Mouse (Mus musculus): ENCODE measurements around the gene Rnh1. TPM values are rescaled to one million over a fixed set of nuclear protein-coding genes. Genes with fewer than 3 reads are reported as not detected.

The Rnh1 gene
- 0.89 TPM for polyA plus RNA-seq (2014; fragmentation: Illumina TruSeq; extraction: RNeasy Lipid Tissue Mini Kit (QIAGEN cat#74804); ENCODE audit: low read depth, low replicate concordance)

GRCm38 (mm10) chr7:141172116-141173006 lies at the start of gene Rnh1:
Rnh1 (minus strand) TSS chr7:141172857.

GRCm38 (mm10) chr7:141215101-141215879 lies 42.6 kb upstream of the Rnh1 start, which contains the start of gene Rassf7:
Rassf7 (plus strand) TSS chr7:141215860.

GRCm38 (mm10) chr7:141213605-141214235 lies 41.1 kb upstream of the Rnh1 start, which contains the start of gene Lmntd2:
Lmntd2 (minus strand) TSS chr7:141214080.

GRCm38 (mm10) chr7:141193948-141194347 lies 21.3 kb upstream of the Rnh1 start, which contains the start of the genes Hras and Lrrc56:
Hras (minus strand) TSS chr7:141194005.
Lrrc56 (plus strand) TSS chr7:141194157.

GRCm38 (mm10) chr7:141122245-141122644 lies 50.4 kb downstream of the Rnh1 start, which contains the start of gene Ptdss2:
Ptdss2 (plus strand) TSS chr7:141122382.

DNA sequence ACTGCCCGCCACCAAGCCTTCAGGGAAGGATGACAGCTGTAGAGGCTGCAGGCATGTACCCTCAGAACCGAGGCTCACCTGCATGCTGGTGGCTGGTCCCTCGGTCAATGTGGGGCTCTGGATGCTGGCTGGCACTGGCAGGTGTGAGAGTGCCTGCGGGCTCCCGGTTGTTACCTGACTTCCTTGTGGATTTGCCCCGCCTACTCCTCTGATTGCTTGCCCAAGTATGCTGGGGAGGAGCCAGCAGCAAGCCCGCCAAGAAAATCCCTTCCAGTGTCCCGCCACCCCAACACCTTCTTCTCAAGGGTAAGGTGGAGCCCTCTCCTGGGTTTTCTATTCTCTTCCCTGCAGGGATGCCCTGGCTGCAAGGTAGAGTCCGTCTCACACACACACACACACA lies 55.0 kb downstream of the Rnh1 start, which contains the start of gene Ano9:
Gene Ano9 (minus strand): TSS at position 171 of the 400 bp plus-strand sequence.

Other genes with a start within 250 kb of the Rnh1 start
- gene Pgghg, start 231.5 kb downstream of the Rnh1 start, polyA plus RNA-seq (2014; fragmentation: Illumina TruSeq; extraction: RNeasy Lipid Tissue Mini Kit (QIAGEN cat#74804); ENCODE audit: low read depth, low replicate concordance) = 1.1 TPM
- not detected for gene Ifitm5, start 222.6 kb downstream of the Rnh1 start, polyA plus RNA-seq (2014; fragmentation: Illumina TruSeq; extraction: RNeasy Lipid Tissue Mini Kit (QIAGEN cat#74804); ENCODE audit: low read depth, low replicate concordance)
- gene Gm45717, start 216.9 kb downstream of the Rnh1 start, polyA plus RNA-seq (2014; fragmentation: Illumina TruSeq; extraction: RNeasy Lipid Tissue Mini Kit (QIAGEN cat#74804); ENCODE audit: low read depth, low replicate concordance) = not detected
- gene Ifitm2, start 216.9 kb downstream of the Rnh1 start, polyA plus RNA-seq (2014; fragmentation: Illumina TruSeq; extraction: RNeasy Lipid Tissue Mini Kit (QIAGEN cat#74804); ENCODE audit: low read depth, low replicate concordance) = 44.1 TPM
- gene Ifitm1, start 205.6 kb downstream of the Rnh1 start, polyA plus RNA-seq (2014; fragmentation: Illumina TruSeq; extraction: RNeasy Lipid Tissue Mini Kit (QIAGEN cat#74804); ENCODE audit: low read depth, low replicate concordance) = 5.3 TPM
- 4.6 TPM for gene Ifitm3, start 162.1 kb downstream of the Rnh1 start, polyA plus RNA-seq (2014; fragmentation: Illumina TruSeq; extraction: RNeasy Lipid Tissue Mini Kit (QIAGEN cat#74804); ENCODE audit: low read depth, low replicate concordance)
- not detected for gene Ifitm6, start 154.9 kb downstream of the Rnh1 start, polyA plus RNA-seq (2014; fragmentation: Illumina TruSeq; extraction: RNeasy Lipid Tissue Mini Kit (QIAGEN cat#74804); ENCODE audit: low read depth, low replicate concordance)
- not detected for gene Gm17387, start 143.7 kb downstream of the Rnh1 start, polyA plus RNA-seq (2014; fragmentation: Illumina TruSeq; extraction: RNeasy Lipid Tissue Mini Kit (QIAGEN cat#74804); ENCODE audit: low read depth, low replicate concordance)
- not detected for gene B4galnt4, start 111.8 kb downstream of the Rnh1 start, polyA plus RNA-seq (2014; fragmentation: Illumina TruSeq; extraction: RNeasy Lipid Tissue Mini Kit (QIAGEN cat#74804); ENCODE audit: low read depth, low replicate concordance)
- gene Pkp3, start 94.6 kb downstream of the Rnh1 start, polyA plus RNA-seq (2014; fragmentation: Illumina TruSeq; extraction: RNeasy Lipid Tissue Mini Kit (QIAGEN cat#74804); ENCODE audit: low read depth, low replicate concordance) = not detected
- gene Sigirr, start 72.3 kb downstream of the Rnh1 start, polyA plus RNA-seq (2014; fragmentation: Illumina TruSeq; extraction: RNeasy Lipid Tissue Mini Kit (QIAGEN cat#74804); ENCODE audit: low read depth, low replicate concordance) = 3.4 TPM
- gene Ano9, start 55.1 kb downstream of the Rnh1 start, polyA plus RNA-seq (2014; fragmentation: Illumina TruSeq; extraction: RNeasy Lipid Tissue Mini Kit (QIAGEN cat#74804); ENCODE audit: low read depth, low replicate concordance) = 6.5 TPM
- gene Ptdss2, start 50.5 kb downstream of the Rnh1 start, polyA plus RNA-seq (2014; fragmentation: Illumina TruSeq; extraction: RNeasy Lipid Tissue Mini Kit (QIAGEN cat#74804); ENCODE audit: low read depth, low replicate concordance) = 28.9 TPM
- 9.9 TPM for gene Hras, start 21.1 kb upstream of the Rnh1 start, polyA plus RNA-seq (2014; fragmentation: Illumina TruSeq; extraction: RNeasy Lipid Tissue Mini Kit (QIAGEN cat#74804); ENCODE audit: low read depth, low replicate concordance)
- gene Lrrc56, start 21.3 kb upstream of the Rnh1 start, polyA plus RNA-seq (2014; fragmentation: Illumina TruSeq; extraction: RNeasy Lipid Tissue Mini Kit (QIAGEN cat#74804); ENCODE audit: low read depth, low replicate concordance) = 0.69 TPM
- gene Lmntd2, start 41.2 kb upstream of the Rnh1 start, polyA plus RNA-seq (2014; fragmentation: Illumina TruSeq; extraction: RNeasy Lipid Tissue Mini Kit (QIAGEN cat#74804); ENCODE audit: low read depth, low replicate concordance) = 0.20 TPM
- 5.0 TPM for gene Rassf7, start 43.0 kb upstream of the Rnh1 start, polyA plus RNA-seq (2014; fragmentation: Illumina TruSeq; extraction: RNeasy Lipid Tissue Mini Kit (QIAGEN cat#74804); ENCODE audit: low read depth, low replicate concordance)
- gene Phrf1, start 55.9 kb upstream of the Rnh1 start, polyA plus RNA-seq (2014; fragmentation: Illumina TruSeq; extraction: RNeasy Lipid Tissue Mini Kit (QIAGEN cat#74804); ENCODE audit: low read depth, low replicate concordance) = 13.1 TPM
- 12.1 TPM for gene Irf7, start 93.6 kb upstream of the Rnh1 start, polyA plus RNA-seq (2014; fragmentation: Illumina TruSeq; extraction: RNeasy Lipid Tissue Mini Kit (QIAGEN cat#74804); ENCODE audit: low read depth, low replicate concordance)
- 46.1 TPM for gene Cdhr5, start 103.9 kb upstream of the Rnh1 start, polyA plus RNA-seq (2014; fragmentation: Illumina TruSeq; extraction: RNeasy Lipid Tissue Mini Kit (QIAGEN cat#74804); ENCODE audit: low read depth, low replicate concordance)
- gene Sct, start 106.3 kb upstream of the Rnh1 start, polyA plus RNA-seq (2014; fragmentation: Illumina TruSeq; extraction: RNeasy Lipid Tissue Mini Kit (QIAGEN cat#74804); ENCODE audit: low read depth, low replicate concordance) = not detected
- gene Drd4, start 119.1 kb upstream of the Rnh1 start, polyA plus RNA-seq (2014; fragmentation: Illumina TruSeq; extraction: RNeasy Lipid Tissue Mini Kit (QIAGEN cat#74804); ENCODE audit: low read depth, low replicate concordance) = not detected
- gene Deaf1, start 154.8 kb upstream of the Rnh1 start, polyA plus RNA-seq (2014; fragmentation: Illumina TruSeq; extraction: RNeasy Lipid Tissue Mini Kit (QIAGEN cat#74804); ENCODE audit: low read depth, low replicate concordance) = 1.0 TPM
- 17.9 TPM for gene Tmem80, start 154.9 kb upstream of the Rnh1 start, polyA plus RNA-seq (2014; fragmentation: Illumina TruSeq; extraction: RNeasy Lipid Tissue Mini Kit (QIAGEN cat#74804); ENCODE audit: low read depth, low replicate concordance)
- 6.2 TPM for gene Eps8l2, start 166.0 kb upstream of the Rnh1 start, polyA plus RNA-seq (2014; fragmentation: Illumina TruSeq; extraction: RNeasy Lipid Tissue Mini Kit (QIAGEN cat#74804); ENCODE audit: low read depth, low replicate concordance)
- 14.4 TPM for gene Taldo1, start 219.3 kb upstream of the Rnh1 start, polyA plus RNA-seq (2014; fragmentation: Illumina TruSeq; extraction: RNeasy Lipid Tissue Mini Kit (QIAGEN cat#74804); ENCODE audit: low read depth, low replicate concordance)
- gene Gatd1, start 241.3 kb upstream of the Rnh1 start, polyA plus RNA-seq (2014; fragmentation: Illumina TruSeq; extraction: RNeasy Lipid Tissue Mini Kit (QIAGEN cat#74804); ENCODE audit: low read depth, low replicate concordance) = 9.2 TPM